Mouse (Mus musculus) kidney, postnatal 36 days (tissue): ENCODE results near the gene Foxd2.

ENCODE experiments used
- DNase-seq, 2 experiments: peaks; one replicate each; pipeline ENCODE4 v3.0.0; 2021 to 2022; ENCODE audit warnings: mixed read lengths in 2 of 2

The Foxd2 gene

DNA sequence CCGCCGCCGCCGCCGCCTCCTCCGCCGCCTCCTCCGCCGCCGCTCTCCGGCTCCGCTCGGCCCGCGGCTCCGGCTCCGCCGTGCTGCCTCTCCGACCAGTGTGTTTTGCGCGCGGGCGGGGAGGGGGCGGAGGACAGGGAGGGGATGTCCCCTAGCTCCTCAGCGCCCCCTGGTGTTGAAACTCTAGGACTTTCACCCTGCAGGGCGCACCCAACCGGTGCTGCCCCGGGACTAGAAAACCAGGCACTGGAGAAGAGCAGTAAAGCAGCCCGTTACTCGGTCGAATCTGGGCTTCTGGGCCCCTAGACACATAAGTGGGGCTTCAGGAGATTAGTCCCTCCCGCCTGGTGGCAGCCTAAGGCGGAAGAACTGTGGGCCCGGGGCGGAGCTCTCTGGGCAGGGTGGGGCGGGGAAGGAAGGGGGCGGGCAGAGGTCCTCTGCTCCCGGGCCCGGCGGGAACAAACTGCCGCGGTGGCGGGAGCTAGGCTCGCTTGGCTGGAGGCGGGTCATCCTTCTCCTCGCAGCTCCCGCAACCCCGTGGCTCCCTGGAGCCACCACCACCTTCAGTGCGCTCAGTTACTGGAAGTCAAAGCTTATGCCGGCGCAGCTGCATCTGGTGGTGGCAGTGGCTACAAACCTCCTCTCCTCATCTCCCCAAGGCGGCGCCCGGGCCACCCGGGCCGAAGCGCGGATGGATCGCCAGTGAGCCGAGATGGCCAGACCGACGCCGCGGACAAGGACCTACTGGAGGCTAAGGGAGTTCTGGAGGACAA lies at the start of gene Foxd2:
Gene Foxd2 (minus strand): TSS at position 45 of the 773 bp plus-strand sequence.
- peak; percentile 83 to 94 for DNase-seq

DNA sequence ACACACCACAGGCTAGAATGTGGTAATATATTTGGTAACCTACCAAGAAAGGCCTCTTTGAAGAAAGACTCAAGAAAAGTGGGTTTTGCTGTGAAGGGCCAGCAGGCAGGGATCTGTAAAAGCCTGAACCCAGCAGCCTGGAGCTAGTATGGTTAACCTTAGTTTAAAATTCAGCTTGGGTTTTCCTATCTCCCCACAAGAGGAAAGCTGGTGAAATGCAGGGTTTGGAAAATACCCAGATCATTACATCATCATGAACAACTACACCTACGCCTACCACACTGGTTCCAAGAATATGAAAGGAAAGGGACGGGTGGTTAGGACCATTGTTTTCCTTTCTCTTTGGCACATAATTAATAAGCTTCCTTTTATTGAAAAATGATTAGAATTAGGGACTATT lies 49.6 kb upstream of the Foxd2 start:
- no peak for DNase-seq

DNA sequence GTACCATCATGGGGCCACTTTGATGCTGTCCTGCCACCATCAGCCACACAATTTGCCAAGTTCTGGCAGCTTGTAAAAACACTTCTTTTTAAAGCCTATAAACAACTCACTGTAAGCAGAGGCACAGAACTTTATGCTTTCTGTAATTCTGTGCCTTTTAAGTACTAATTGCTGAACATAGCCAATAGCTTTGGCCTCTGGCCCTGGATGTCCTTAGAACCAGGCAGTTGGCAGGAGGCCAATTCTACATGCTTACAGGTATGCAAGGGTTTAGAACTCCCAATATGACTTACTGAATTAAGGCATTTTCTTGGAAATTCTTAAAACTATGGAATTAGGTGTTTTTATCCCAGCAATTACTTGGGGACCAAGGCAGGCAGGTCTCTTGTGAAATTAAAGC lies 48.7 kb upstream of the Foxd2 start:
- peak; percentile 47 to 59 for DNase-seq

DNA sequence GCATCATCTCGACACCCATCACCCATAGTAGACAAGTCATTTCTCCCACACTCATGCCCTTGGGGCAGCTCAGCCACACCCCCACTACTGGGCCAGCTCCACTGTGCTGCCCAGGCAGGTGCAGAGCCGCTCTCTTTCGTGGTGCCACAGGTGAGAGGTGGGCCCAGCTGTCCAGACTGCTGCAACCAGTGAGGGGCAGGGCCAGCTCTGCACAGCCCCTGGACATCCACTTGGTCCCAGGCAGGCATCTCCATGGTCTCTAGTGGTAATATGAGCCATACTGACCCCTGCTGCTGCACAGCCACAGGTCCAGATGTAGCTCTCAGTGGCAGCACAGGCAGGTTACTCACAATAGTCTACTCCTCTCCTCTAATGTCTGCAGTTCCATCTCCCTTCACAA lies 44.5 kb upstream of the Foxd2 start:
- no peak for DNase-seq

DNA sequence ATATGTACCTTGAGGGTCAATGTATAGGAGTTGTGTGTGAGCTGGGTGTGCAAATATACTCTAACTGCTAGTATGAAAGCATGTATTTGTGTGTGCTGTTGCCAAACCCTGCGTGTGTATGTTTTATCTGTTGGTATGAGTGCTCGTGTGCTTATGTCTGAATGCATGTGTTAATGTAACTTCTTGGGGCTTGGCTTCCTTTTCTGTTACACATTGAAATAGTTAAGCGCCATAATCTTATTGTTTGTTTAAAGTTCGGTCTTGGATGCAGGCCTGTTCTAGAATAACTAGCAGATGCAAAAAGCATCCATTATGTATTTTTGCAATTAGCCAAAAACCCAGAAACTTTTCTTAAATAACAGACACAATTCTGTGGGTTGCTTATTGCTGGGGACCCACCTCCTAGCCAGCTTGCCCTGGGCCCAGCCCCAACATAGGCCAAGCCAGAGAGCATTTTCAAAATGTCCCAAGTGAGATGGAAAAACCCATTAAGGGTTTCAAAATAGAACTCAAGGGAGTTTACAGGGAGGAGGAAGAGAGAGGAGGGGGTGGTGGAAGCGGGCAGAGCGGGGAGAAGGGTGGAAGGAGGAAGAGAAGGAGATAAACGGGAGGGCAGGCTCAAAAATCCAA lies 39.3 kb upstream of the Foxd2 start:
- DNase-seq = no peak

DNA sequence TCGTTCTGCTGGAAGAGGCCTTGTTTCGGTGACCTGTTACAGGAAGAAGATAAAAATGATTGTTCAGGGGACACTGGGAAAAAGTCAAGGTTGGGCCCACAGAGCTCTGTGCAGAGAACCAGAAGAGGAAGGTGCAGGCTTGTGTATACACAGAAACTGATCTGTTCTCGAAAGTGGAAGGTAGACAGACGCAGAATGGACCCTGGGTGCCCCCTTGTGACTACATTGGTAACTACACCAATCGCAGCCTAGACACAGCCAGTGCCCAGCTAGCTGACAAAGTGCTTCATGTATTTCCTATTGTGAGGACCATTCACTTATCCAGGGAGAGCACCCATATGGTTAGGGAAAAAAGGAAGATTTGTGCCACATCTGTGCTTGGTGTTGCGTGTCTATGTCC lies 38.7 kb upstream of the Foxd2 start:
- DNase-seq = peak; percentile 76 to 92

DNA sequence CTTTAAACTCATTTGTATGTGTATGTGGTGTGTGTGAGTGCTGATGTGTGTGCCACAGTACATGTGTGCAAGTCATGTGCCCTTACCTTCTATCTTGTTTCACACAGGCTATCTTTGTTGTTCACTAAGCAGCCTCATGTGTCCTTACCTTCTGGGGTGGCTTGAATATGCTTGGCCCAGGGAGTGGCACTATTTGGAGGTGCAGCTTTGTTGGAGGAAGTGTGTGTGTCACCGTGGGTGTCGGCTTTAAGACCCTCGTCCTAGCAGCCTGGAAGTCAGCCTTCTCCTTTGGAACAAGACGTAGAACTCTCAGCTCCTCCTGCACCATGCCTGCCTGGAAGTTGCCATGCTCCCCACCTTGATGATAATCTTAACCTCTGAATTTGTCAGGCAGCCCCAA lies 37.7 kb upstream of the Foxd2 start:
- DNase-seq = no peak

DNA sequence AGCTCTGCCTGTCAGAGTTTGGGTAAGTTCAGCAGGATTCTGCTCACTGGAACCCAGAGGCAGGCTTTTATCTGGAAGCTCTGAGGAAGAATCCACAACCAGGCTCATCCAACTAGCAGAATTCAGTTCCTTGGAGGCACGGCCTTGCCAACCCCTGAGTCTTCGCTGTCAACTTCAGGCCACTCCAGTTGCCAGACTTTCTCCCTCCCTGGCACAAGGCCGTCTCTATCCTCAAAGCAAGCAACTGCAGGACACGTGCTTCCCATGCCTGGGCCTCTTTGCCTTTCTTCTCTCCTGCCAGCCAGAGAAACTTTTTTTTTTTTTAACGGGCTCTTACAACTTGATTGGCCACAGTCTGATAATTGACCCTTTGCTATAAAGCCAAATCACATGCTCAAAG lies 36.3 kb upstream of the Foxd2 start:
- DNase-seq = peak in 1 of 2 experiments; percentile 7

DNA sequence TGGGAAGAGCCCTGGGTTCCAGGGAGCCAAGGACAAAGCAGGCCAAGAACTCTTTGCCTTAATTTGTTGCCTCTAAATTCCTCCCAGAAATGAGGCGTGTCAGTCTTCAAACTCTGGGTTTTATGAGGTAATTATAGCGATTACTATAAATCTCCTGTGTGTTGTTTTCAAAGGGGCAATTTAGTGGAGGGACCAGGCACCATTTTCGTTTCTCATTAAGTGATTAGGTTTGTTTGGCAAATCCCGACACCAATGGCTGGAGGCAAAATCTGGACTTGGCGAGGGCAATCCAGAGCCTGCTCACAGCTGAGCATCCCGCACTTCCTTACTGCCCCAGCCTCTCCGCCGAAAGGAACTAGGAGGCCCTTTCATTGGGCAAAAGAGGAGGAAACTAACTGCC lies 33.9 kb upstream of the Foxd2 start:
- no peak for DNase-seq

DNA sequence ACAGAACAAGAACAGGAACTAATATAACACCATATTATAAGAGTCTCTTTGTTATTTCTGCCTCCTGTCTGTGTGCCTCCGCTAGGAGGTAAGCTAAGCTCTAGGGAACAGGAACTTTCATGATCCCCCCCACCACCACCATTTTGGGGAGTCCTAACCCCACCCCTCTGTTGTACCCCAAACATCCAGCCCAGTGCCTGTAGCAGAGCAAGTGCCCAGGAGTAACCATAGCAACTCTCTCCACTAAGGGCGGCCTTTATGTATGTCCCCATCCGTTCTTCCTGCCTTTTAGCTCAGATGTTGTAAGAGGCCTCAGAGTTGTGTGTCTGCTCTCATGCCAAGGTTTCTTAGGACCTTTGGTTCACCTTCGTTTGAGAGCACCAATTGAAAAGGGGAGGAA lies 33.4 kb upstream of the Foxd2 start:
- DNase-seq = no peak

DNA sequence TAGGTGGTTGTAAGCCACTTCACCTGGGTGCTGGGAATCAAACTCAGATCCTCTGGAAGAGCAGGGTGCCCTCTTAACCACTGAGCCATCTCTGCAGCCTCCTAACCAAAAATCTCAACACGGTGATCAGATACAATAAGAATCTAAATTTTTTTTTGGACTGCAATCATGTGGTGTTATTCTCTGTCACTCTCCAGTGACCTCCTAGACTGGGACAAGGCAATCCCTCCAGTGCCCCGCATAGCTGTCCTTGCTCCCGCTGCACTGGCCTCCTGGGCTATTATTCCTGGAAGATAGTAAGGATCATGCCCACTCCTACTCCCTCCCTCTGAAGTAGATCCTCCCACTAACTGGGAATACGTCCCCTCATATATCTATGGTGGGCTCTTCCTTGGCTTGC lies 32.6 kb upstream of the Foxd2 start:
- no peak for DNase-seq

DNA sequence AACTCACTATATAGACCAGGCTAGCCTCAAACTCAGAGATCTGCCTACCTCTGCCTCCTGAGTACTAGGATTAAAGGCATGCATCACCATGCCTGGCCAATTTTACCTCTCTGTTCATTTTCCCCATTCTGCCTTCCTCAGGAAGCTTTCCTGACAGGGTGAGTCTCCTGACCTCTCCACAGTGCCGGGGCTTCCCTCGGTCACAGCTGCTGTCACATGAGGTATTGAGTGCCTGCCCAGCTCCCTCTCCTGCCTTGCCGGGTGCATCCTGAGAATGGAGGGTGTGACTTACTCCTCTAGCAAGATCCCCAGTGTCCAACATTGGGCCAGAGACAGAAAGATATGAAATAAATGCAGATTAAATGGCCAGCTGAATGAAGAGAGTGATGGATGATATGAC lies 29.6 kb upstream of the Foxd2 start:
- DNase-seq = no peak

DNA sequence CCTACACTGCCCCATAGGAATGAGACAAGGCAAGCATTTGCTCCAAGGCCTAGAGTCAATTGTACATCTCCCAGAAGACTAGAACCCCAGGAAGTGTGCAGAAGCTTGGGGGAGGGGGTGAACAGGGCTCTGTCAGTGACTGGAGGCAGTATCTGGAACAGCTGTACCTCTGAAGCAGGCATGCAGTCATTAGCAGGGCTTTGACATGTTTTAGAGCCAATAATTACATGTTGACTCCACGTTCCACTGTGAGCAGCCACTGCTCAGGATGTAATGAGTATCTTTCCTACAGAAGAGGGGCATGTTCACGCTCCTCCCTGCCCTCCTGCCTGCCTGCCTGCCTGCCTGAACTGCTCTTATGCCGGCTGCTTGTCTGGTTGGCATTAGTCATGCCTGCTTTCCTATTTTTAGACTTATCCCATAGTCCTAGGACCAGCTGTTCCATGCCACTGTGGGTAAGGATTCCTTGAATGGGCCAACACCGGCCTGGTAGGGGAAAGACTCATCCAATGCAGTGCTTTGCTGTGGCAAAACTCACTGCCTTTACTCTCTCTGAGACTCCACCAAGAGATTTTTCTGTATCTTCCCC lies 28.9 kb upstream of the Foxd2 start:
- DNase-seq = no peak

DNA sequence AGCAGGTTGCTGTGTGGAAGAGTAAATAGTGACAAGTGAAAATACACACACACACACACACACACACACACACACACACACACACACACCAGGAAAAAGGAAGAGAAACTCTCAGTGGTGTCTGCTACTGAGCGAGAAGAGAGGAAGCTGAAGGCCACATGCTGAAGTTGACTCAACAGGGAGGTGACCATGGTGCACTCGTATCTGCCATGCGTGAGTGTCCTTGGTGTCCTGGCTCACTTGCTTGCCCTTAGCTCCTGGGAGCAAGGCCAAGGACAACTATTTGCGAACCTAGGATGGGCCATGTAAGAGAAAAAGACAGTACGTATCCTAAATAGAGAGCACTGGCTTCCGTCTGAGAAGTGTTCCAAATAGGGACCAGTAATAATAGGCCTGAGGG lies 25.5 kb upstream of the Foxd2 start:
- no peak for DNase-seq

DNA sequence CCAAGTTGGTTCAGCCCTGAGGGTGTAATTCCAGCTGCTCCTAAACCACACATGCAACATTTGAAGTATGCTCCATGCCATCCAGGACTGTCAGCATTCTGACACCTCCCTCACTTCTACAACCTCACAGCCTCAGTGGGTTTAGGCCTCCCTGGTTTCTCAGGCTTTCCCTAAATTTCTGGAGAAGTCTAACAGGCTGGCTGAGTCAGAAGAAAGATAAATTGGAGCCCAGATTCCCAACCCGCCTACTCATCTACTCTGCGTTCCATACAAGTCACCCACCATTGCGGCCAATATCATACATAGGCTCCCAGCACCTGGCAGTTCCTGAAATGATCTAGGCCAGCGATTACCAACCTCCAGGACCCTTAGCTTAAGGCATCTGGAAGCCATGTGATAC lies 24.1 kb upstream of the Foxd2 start:
- no peak for DNase-seq

DNA sequence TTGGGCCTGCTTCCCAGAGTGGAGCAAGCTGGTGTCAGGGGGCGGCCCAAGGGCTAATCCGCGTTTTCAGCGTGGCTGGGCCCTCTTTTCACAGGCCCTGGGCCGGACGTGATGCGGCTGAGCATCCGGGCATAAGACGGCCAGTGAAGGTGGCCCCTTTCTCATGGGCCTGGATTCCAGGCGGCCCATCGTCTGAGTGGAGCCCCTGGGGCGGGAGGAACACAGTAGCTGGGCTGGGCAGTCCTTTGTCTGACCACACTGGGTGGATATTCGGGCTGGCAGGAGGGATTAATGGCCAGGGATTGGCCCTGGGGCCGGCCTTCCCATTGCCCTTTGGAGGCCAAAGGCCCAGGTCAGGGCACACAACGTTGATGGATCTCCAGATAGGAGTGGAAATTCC lies 20.5 kb upstream of the Foxd2 start:
- no peak for DNase-seq

DNA sequence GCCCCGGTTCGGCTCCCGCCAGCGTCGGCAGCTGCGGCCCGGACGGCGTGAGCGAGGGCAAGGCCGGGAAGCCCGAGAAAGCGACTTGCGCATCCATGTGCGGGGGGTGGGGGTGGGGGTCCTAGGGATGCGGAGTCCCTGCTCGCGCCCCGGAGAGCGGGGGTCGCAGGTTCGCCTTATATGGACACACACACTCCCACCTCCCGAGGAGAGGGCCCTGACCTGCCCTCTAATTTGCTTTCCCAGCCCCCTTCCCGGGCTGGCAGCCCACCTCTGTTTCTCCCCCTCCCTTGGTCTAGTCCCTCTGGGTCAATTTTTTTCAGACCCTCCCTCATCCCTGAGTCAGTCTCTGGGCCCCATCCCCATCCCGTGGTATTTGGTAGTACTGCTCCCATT lies 17.2 kb upstream of the Foxd2 start, which contains the start of gene Foxe3:
Gene Foxe3 (minus strand): TSS at position 97 of the 396 bp plus-strand sequence.
- no peak for DNase-seq

DNA sequence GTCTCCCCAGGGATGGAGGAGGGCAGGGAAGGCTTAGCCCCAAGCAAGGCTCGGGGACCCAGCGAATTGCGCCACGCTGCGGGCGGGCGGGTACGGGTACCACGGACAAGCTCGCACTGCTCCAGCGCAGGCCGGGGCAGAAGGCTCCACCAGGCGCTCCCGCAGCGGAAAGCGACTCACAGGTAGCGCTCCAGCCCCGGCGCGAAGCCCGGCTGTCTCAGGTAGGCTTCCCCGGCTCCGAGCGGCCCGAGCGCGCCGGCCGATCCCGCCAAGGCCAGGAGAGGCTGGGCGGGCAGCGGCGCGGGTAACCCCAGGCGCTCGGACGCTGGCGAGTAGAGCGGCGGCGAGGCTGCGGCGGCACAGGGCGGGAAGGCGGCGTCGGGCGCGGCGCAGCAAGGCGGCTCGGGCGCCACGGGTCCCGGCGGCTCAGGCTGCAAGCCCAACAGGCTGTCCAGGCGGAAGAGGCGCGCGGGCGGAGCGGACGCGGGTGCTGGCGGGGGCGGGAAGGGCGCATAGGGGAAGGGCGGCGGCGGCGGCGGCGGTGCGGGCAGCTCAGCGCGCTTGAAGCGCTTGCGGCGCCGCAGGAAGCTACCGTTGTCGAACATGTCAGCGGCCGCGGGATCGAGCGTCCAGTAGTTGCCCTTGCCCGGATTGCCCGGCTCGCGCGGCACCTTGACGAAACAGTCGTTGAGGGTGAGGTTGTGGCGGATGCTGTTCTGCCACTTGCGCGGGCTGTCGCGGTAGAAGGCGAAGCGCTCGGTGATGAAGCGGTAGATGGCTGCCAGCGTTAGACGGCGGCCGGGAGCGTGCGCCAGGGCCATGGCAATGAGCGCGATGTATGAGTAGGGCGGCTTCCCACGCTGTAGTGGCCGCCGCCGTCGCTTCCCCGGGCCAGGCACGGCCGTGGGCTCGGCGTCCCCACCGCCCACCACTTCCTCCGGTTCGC lies 16.6 kb upstream of the Foxd2 start:
- DNase-seq = peak in 1 of 2 experiments; percentile 59

DNA sequence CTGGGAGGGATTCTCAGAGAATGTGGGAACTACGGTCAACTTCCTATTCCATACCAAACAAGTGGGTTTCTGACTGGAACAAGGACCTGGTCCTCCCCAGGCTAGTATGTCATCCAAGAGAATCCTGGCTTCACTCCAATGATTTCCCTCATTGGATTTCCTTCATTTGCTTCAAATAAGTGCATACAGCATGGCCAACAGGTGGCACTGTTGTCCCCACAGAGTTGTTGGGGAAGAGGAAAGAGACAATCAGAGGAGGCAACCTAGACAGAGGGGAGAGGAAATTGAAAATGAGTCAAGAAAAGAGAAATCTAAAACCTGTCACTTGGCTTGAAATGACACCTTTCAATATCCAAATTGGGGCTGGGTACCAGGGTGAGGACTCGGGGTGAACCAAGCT lies 8.4 kb upstream of the Foxd2 start:
- DNase-seq = peak; percentile 52 to 71

DNA sequence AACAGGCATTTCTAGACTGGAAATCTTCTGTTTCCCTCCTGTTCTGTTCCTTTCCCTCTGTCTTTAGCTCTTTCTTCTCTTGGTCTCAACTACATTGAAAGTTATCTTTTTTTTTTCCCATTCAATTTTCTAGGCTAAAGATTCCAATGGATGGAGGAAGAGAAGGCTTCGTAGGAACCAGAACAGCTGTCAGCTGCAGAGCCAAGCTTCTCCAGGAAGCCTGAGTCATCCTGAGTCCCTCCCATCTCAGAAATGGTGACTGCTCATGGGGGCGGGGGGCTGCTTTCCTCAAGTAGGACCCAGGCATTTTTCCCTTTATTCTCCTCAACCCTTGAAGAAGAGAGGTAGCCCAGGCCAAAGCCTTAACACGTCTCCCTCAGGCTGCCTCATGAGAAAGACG lies 7.4 kb upstream of the Foxd2 start:
- DNase-seq = no peak

DNA sequence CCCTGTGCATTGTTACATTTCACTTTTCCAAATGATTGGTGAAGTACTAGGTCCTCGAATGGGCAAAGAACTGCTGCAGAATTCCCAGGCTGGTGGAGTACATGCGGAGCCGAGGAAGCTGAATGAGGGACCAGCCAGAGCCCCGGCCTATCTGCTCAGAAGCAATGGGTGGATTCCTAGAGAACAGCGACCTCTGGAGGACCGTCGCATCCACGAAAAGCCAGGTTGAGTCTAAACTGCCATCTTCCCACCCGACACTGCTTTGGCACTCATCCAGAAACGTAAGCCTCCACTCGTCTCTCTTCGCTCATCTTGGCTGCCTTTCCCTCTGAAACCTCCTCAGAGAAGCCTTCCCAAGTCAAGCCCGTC lies 4.9 kb upstream of the Foxd2 start:
- DNase-seq = peak; percentile 43 to 75

DNA sequence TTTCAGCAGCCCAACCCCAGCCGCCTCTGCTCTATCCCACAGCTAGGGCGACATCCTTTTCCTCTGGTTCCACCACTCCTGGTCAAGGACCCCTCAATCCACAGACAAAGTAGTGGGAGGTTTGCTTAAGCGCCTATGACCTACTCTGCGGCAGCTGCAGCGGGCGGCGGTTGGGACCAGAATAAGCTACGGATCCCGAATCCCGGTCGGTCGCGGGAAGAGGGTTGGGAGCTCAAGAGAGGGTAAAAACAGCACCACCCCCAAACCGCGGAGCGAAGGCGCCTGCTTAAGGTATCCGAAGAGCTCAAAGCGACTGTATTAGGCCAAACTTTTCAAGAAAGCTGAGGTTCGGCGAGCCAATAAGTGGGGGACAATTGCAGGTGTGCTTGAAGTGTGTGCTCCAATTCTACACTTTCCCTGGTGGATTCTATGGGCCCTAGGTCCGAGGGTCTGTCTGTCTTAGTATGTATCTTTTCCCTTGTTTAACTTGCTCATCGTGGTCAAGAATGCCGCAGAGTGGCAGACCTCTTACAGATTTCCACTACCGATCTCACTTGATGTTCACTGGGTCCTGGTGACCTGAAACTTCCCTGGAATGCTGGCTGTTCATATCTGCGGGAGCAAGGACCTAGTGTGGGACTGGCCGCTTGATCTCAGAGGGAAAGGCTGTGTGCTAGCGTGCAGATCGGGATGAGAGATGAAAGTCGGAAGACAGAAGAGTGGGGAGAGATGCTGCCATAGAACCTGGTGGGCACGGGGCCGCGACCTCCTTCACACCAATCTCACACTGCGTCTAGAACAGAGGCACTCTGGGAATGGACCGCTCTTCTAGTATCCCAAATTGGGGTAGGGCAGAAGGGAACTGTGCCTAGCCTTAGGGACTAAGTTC lies 4.3 kb upstream of the Foxd2 start:
- no peak for DNase-seq
